Mouse (Mus musculus) G1E (cell line): ENCODE results near the gene Olfr5. TPM values are rescaled to one million over a fixed set of nuclear protein-coding genes. Genes with fewer than 3 reads are reported as not detected.

Source experiments
- ATAC-seq: 2 replicates; pipeline ENCODE4 v1.8.0; 2016; ENCODE audit warnings: mild to moderate bottlenecking; ENCODE audit not compliant: insufficient number of reproducible peaks, poor library complexity, low FRiP score, severe bottlenecking; ENCODE audit errors: extremely low read depth
- DNase-seq: peaks from one replicate; pipeline ENCODE4 v3.0.0; 2012; ENCODE audit warnings: low spot score
- H3K27me3 ChIP-seq: 2 replicates; pipeline ENCODE4 v1.6.1; 2012; ENCODE audit warnings: mild to moderate bottlenecking, low read length, inconsistent platforms; ENCODE audit not compliant: insufficient read depth
- H3K36me3 ChIP-seq: replicated peaks from 2 replicates; pipeline ENCODE3; 2012; ENCODE audit warnings: mild to moderate bottlenecking, inconsistent platforms
- H3K4me1 ChIP-seq: 2 replicates; pipeline ENCODE4 v1.6.1; 2012; ENCODE audit warnings: low read depth, low read length, inconsistent platforms, mixed read lengths; ENCODE audit not compliant: insufficient read depth
- H3K4me3 ChIP-seq: 2 replicates; pipeline ENCODE4 v1.5.1; 2012; ENCODE audit warnings: low read depth, mild to moderate bottlenecking, inconsistent platforms, low read length, moderate library complexity, mixed read lengths
- H3K9me3 ChIP-seq: replicated peaks from 2 replicates; pipeline ENCODE4 v1.6.1; 2012; ENCODE audit warnings: inconsistent platforms
- CTCF ChIP-seq: IDR thresholded peaks from 2 replicates; pipeline ENCODE4 v1.5.1; 2012; ENCODE audit warnings: low read depth, low read length, inconsistent platforms, mixed read lengths
- GATA1 ChIP-seq: IDR thresholded peaks from 2 replicates; pipeline ENCODE4 v1.6.1; 2012; ENCODE audit warnings: borderline replicate concordance, low read length, inconsistent platforms, mixed read lengths
- GATA2 ChIP-seq: IDR thresholded peaks from 2 replicates; pipeline ENCODE4 v1.6.1; 2012; ENCODE audit warnings: low read depth, low read length, inconsistent platforms, borderline replicate concordance
- POLR2AphosphoS5 ChIP-seq: IDR thresholded peaks from 2 replicates; pipeline ENCODE4 v1.6.1; 2012; ENCODE audit warnings: low read depth, low read length, inconsistent platforms; ENCODE audit not compliant: insufficient replicate concordance
- TAL1 ChIP-seq: conservative IDR thresholded peaks from 2 replicates; pipeline ENCODE4 v1.6.1; 2012; ENCODE audit warnings: low read depth, low read length, inconsistent platforms, mixed read lengths
- polyA plus RNA-seq: library from polyadenylated mRNA; stranded (reverse); fragments of >175 nt; gene quantifications from 2 replicates; pipeline ENCODE4 v1.2.3, GENCODE M21; 2012
- total RNA-seq, 2 experiments: library from RNA; stranded (forward) in 1 of 2; stranded (reverse) in 1 of 2; fragments of 200-1000 nt in 1 of 2; fragments of >200 nt in 1 of 2; fragmentation: Nextera tagmentation in 1 of 2; gene quantifications; 2 replicates each; pipeline ENCODE4 v1.2.3; 2014 to 2017

Gene Olfr5
- total and polyA plus RNA-seq, 3 experiments, result 0.11 TPM; not detected in 2

DNA sequence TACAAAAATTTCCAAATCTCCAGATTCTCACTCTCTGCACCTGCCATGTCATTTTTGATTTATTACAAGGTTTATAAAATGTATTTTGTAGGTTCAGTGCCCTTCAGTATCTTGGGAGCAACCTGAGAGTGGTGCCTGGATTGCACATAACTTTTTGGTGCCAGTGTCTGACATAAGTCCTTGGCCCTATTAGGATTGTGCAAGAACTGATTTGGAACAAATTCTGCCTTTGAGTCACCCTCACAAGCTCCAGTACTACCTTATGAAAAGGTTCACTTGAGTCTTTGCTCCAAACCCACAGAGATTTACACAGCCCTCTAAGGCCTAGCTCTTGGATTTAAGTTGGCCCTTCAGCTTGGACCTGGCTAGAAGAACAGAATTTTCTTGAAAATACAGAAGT is 19.8 kb downstream of the Olfr5 start, which contains the start of gene Olfr1346:
Gene Olfr1346, plus strand, starts transcription at position 151 of the 400 bp plus-strand sequence.
- H3K9me3 ChIP-seq, result no peaks in the 10 kb centered on the region
- ATAC-seq (no peak), DNase-seq (no peak)
- no peaks in the 10 kb centered on the region for H3K4me1 ChIP-seq
- H3K36me3 ChIP-seq, result no peaks in the 10 kb centered on the region
- H3K27me3 ChIP-seq, result no peaks in the 10 kb centered on the region
- H3K4me3 ChIP-seq, result no peak within 1 kb of the TSS
- TF ChIP-seq GATA1 (no peak), POLR2AphosphoS5 (no peak), TAL1 (no peak), CTCF (no peak), GATA2 (no peak)

GRCm38 (mm10) chr7:6456399-6456798 is 30.3 kb downstream of the Olfr5 start:
- TF ChIP-seq GATA2 (no peak), GATA1 (no peak), CTCF (no peak), POLR2AphosphoS5 (no peak), TAL1 (no peak)
- Histone ChIP-seq H3K36me3 (no peaks in the 10 kb centered on the region), H3K27me3 (no peaks in the 10 kb centered on the region), H3K9me3 (no peaks in the 10 kb centered on the region), H3K4me1 (no peaks in the 10 kb centered on the region), H3K4me3 (no peak overlapping the region)
- ATAC-seq, result no peak; the same call in 1 of the 2 replicates
- DNase-seq, result no peak

- no peak for DNase-seq
- H3K4me3 ChIP-seq, result no peak within 1 kb of the TSS
- no peaks in the 10 kb centered on the region for H3K36me3 ChIP-seq
- no peaks in the 10 kb centered on the region for H3K9me3 ChIP-seq
- no peaks in the 10 kb centered on the region for H3K4me1 ChIP-seq
- no peak for ATAC-seq
- TF ChIP-seq TAL1 (no peak), GATA1 (no peak), POLR2AphosphoS5 (no peak), CTCF (no peak)
- no peaks in the 10 kb centered on the region for H3K27me3 ChIP-seq
These were observed 30.9 kb downstream of the Olfr5 start, which contains the start of gene Olfr1336 for GRCm38 (mm10) chr7:6455868-6456267. TSS of gene Olfr1336 (plus strand) at chr7:6456168.

- Histone ChIP-seq H3K36me3 (no peaks in the 10 kb centered on the region), H3K9me3 (no peaks in the 10 kb centered on the region), H3K4me1 (no peaks in the 10 kb centered on the region), H3K4me3 (no peak overlapping the region), H3K27me3 (no peaks in the 10 kb centered on the region)
- TF ChIP-seq GATA2 (no peak), POLR2AphosphoS5 (no peak), GATA1 (no peak), CTCF (no peak), TAL1 (no peak)
- DNase-seq (no peak), ATAC-seq (no peak)
These were observed 39.0 kb downstream of the Olfr5 start for GRCm38 (mm10) chr7:6447771-6448170.

- H3K27me3 ChIP-seq, result no peaks in the 10 kb centered on the region
- no peak overlapping the region for H3K4me3 ChIP-seq
- TF ChIP-seq GATA2 (no peak), GATA1 (no peak), CTCF (no peak), TAL1 (no peak), POLR2AphosphoS5 (no peak)
- peaks cover 4% of the 10 kb centered on the region; the same call in 1 of the 2 replicates for H3K4me1 ChIP-seq
- ATAC-seq, result no peak
- no peak for DNase-seq
- no peaks in the 10 kb centered on the region for H3K36me3 ChIP-seq
- no peaks in the 10 kb centered on the region for H3K9me3 ChIP-seq
These were observed 45.6 kb downstream of the Olfr5 start for GRCm38 (mm10) chr7:6441173-6441572.

- H3K27me3 ChIP-seq, result no peaks in the 10 kb centered on the region
- H3K4me3 ChIP-seq, result no peak within 1 kb of the TSS
- H3K36me3 ChIP-seq, result no peaks in the 10 kb centered on the region
- DNase-seq (no peak), ATAC-seq (no peak)
- peaks cover 4% of the 10 kb centered on the region; the same call in 1 of the 2 replicates for H3K4me1 ChIP-seq
- TF ChIP-seq GATA1, result no peak
- TF ChIP-seq GATA2, result no peak
- no peak for TF ChIP-seq POLR2AphosphoS5
- TF ChIP-seq CTCF, result no peak
- H3K9me3 ChIP-seq, result no peaks in the 10 kb centered on the region
These were observed 48.4 kb downstream of the Olfr5 start, which contains the start of gene Olfr1344 for GRCm38 (mm10) chr7:6438388-6438787. TSS of gene Olfr1344 (plus strand) at chr7:6438688.

- ATAC-seq (no peak; the same call in 1 of the 2 replicates), DNase-seq (peak; percentile 9)
- Histone ChIP-seq H3K27me3 (no peaks in the 10 kb centered on the region), H3K4me3 (no peak overlapping the region), H3K4me1 (no peaks in the 10 kb centered on the region), H3K9me3 (peaks cover 5% of the 10 kb centered on the region), H3K36me3 (no peaks in the 10 kb centered on the region)
- TF ChIP-seq GATA1 (no peak), POLR2AphosphoS5 (no peak), CTCF (peak; percentile 44; the same call in 1 of the 2 replicates)
These were observed 56.4 kb downstream of the Olfr5 start for GRCm38 (mm10) chr7:6430342-6430741.
